Mouse (Mus musculus): ENCODE data around the gene Fam20b.

- TF ChIP-seq POLR2A (IDR thresholded peaks at IDR 0.05; ENCODE audit: low read depth, low read length) (no peak), CTCF (conservative IDR thresholded peaks at IDR 0.05; ENCODE audit: insufficient read depth, insufficient read length, low read depth, low read length) (no peak)
Observed at GRCm38 (mm10) chr1:156765311-156765710, 46.4 kb upstream of the Fam20b start.

Measured in kidney, adult 2 months (tissue).